Mouse (Mus musculus): Measurements from ENCODE around the gene Zfp524. TPM values are rescaled to one million over a fixed set of nuclear protein-coding genes. Genes with fewer than 3 reads are reported as not detected.
"Not testable (repeated sequence)": the region's sequence is repeated elsewhere in the genome, so short reads cannot be mapped to it uniquely, and the experiment has no call there.

Gene Zfp524
- 1 to 10 TPM; 5.8 to 6.0 TPM for total RNA-seq (2021)
- long read RNA-seq, experiment 1, partial matches to known transcripts = 0 of 4 reads
- long read RNA-seq, experiment 1, other reads (novel, unspliced or antisense) = 2 of 4 reads
- long read RNA-seq, experiment 2, transcript Zfp524-201 (2 exons, 1,142 nt) = major isoform, 6 of 7 reads
- long read RNA-seq, experiment 2, partial matches to known transcripts = 0 of 7 reads
- long read RNA-seq, experiment 2, other reads (novel, unspliced or antisense) = 1 of 7 reads

DNA sequence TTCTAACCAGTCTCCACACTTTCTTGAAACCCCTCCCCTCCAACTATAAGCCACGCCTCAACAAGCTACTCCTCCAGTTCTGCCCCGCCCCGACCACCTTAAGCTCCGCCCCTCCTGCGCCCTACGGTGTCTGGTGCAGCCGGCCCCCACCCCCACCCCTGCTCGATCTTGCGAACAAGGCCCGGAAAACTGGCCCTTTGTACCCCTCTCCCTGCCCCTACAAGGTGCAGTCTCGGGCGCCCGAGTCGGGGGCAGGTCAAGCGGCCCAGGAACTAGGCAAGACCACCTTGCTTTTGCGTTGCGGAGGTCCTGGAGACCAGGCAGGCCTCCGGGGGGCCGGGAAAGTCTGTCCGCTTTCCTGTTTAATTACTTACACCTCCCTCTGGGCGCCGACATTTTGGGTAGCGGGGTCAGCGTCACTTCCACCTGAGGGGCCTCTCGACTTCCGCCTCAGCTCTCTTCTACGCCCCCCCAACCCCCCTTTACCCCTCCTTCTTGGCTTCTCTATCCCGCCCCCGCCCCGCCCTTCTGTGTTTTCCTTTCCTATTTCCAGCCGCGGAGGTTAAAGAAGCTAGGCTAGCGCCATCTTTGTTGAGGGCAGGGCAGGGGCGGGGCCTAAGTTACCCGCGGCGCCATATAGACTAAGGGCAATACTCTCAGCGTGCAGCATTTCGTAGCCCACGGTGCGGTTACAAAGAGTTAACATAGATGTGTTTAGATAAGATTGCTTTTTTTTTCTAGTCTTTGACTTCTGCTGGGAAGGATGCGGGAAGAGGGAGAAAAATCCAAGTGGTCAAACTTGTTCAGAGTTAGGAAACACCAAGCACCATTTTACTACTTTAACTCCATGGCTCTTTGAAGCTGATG lies at the start of gene Zfp524, which contains the start of gene Fiz1:
Zfp524 (plus strand) TSS at position 165 of the 867 bp plus-strand sequence.
Fiz1 (minus strand) TSS at position 447 of the 867 bp plus-strand sequence.
- intact Hi-C loops (cut with DNase I; ENCODE audit: low total_unique reads) = loop anchor here (5.0 kb wide), 1 partner anchor 38 kb away; the partner anchor contains the start of gene Zfp580
- peak; percentile 95 for DNase-seq

GRCm38 (mm10) chr7:4964988-4965387 lies 49.2 kb upstream of the Zfp524 start:
- no peak for DNase-seq

GRCm38 (mm10) chr7:4971068-4971467 lies 43.1 kb upstream of the Zfp524 start, which contains the start of gene Sbk3:
TSS of gene Sbk3 (minus strand) at chr7:4971168.
- DNase-seq = no peak
- intact Hi-C loops (cut with DNase I; ENCODE audit: low total_unique reads) = no loop called here

More at GRCm38 (mm10) chr7:4964988-4965387, 49.2 kb upstream of the Zfp524 start:
- intact Hi-C loops (cut with DNase I; ENCODE audit: low total_unique reads) = loop anchor here (2.0 kb wide), 1 partner anchor 22 kb away; no protein-coding TSS in a partner anchor

GRCm38 (mm10) chr7:4971710-4972109 lies 42.5 kb upstream of the Zfp524 start:
- no peak for DNase-seq
- intact Hi-C loops (cut with DNase I; ENCODE audit: low total_unique reads) = no loop called here

DNA sequence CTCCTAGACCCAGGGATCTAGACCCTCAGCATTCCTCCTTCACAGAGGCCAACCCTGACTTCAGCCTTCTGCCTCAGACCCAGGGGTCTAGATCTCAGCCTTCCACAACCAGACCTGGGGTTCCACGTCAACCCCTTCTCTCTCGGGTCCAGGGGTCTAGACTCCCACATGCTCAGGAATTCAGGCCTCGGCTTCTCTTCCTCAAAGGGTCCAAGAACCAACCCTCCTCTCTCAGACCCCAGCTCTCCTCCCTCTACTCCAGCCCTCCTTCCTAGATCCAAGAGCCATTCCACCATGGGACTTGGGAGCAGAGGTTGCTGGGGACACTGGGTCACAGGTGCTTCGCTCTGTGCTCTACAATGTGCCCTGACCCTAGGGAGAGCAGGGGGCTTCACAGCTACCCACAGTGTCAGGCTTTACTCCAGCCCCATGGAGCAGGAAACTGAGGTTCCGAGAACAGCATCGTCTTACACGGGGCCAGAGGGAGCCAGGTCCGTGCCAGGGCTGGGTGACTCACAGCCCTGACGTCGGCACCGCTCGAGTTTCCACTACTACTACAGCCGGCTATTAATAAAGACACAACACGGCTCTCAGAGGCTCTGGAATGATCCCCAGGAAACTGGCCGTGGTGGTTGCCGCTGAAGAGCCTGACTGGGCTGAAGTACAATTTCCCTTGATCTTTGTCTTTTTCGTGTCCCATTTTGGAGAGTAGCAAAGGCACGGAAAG lies 41.7 kb upstream of the Zfp524 start:
- peak; percentile 82 for DNase-seq
- intact Hi-C loops (cut with DNase I; ENCODE audit: low total_unique reads) = no loop called here

GRCm38 (mm10) chr7:4975455-4975854 lies 38.8 kb upstream of the Zfp524 start:
- intact Hi-C loops (cut with DNase I; ENCODE audit: low total_unique reads) = no loop called here
- no peak for DNase-seq

GRCm38 (mm10) chr7:4976832-4977231 lies 37.4 kb upstream of the Zfp524 start:
- no peak for DNase-seq
- intact Hi-C loops (cut with DNase I; ENCODE audit: low total_unique reads) = no loop called here

GRCm38 (mm10) chr7:4988250-4988649 lies 26.0 kb upstream of the Zfp524 start:
- DNase-seq = no peak
- intact Hi-C loops (cut with DNase I; ENCODE audit: low total_unique reads) = no loop called here

GRCm38 (mm10) chr7:4993347-4993998 lies 20.7 kb upstream of the Zfp524 start:
- DNase-seq = no peak
- intact Hi-C loops (cut with DNase I; ENCODE audit: low total_unique reads) = no loop called here

DNA sequence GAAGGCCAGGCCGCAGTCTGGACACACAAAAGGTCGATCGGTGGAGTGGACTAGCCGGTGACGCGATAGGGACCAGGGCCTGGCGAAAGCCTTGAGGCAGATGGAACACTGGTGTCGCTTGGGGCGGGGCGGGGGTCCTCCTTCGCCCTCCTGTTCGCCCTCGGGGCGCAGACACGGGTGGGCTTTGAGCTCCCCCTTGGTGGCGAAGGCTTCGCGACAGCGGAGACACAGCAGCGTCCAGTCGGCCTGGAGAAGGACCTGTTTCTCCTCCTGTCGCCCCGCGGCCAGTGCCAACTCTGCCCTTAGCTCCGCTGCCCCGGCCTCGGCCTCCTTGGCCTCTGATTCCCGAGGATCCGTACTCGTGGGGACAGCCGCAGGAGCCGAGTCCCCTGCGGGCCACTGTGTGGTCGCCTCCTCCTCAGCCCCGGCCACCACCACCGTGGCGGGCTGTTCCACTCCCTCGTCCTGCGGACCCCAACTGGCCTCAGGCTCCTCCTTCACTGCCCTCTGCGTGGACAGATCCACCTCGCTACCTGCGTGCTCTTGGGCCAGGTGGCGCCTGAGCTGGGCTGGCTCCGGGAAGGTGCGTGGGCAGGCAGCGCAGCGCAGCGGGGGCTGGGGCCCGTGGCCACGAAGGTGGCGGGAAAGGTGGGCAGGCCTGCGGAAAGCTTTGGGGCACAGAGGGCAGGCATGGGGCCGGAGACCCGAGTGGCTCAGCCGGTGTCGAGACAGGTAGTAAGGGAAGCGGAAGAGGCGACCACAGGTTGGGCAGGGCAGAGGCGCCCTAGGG lies 20.0 kb upstream of the Zfp524 start:
- peak; percentile 9 for DNase-seq
- intact Hi-C loops (cut with DNase I; ENCODE audit: low total_unique reads) = no loop called here

- intact Hi-C loops (cut with DNase I; ENCODE audit: low total_unique reads) = loop anchor here (2.0 kb wide), 1 partner anchor 57 kb away; no protein-coding TSS in a partner anchor
- DNase-seq = no peak
These were observed 18.8 kb upstream of the Zfp524 start for GRCm38 (mm10) chr7:4995268-4996002.

GRCm38 (mm10) chr7:4996003-4996895 lies 18.0 kb upstream of the Zfp524 start, which contains the start of gene Zfp579:
TSS of gene Zfp579 (minus strand) at chr7:4996158.
- intact Hi-C loops (cut with DNase I; ENCODE audit: low total_unique reads) = loop anchor here (2.0 kb wide), 1 partner anchor 57 kb away; no protein-coding TSS in a partner anchor

GRCm38 (mm10) chr7:4996934-4997333 lies 17.3 kb upstream of the Zfp524 start:
- DNase-seq = no peak
- intact Hi-C loops (cut with DNase I; ENCODE audit: low total_unique reads) = loop anchor here (2.0 kb wide), 1 partner anchor 56 kb away; no protein-coding TSS in a partner anchor

More at GRCm38 (mm10) chr7:4996003-4996895, 18.0 kb upstream of the Zfp524 start, which contains the start of gene Zfp579:
- peak; percentile 96 for DNase-seq

- intact Hi-C loops (cut with DNase I; ENCODE audit: low total_unique reads) = no loop called here
- DNase-seq = no peak
These were observed 14.3 kb upstream of the Zfp524 start for GRCm38 (mm10) chr7:4999876-5000275.

DNA sequence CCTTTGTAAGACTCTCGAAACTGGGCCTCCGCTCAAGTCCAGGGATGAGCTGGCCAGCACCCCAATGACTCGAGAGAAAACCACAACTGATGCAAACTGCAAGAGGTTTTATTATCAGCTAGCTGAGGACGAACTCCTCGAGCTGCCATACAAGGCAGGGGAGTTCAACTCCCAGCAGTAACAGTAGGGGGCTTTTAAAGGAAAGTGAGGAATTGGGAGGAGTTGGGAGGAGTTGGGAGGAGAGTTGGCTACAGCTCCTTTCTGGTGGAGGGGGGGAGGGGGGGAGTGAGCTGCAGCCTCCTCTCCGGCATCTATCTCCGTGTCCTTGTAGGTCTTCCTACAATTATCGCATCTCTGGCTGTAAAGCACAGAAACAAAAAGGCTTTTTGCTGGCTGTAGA lies 11.3 kb upstream of the Zfp524 start:
- DNase-seq; intact Hi-C loops (cut with DNase I; ENCODE audit: low total_unique reads): not testable (repeated sequence)

GRCm38 (mm10) chr7:5008229-5008628 lies 6.0 kb upstream of the Zfp524 start:
- intact Hi-C loops (cut with DNase I; ENCODE audit: low total_unique reads) = no loop called here
- no peak for DNase-seq

All from gastrocnemius, postnatal 14 days (tissue).